Comparison of ENCODE assay signal across 36 mouse cellular contexts in the genomic region with DNA sequence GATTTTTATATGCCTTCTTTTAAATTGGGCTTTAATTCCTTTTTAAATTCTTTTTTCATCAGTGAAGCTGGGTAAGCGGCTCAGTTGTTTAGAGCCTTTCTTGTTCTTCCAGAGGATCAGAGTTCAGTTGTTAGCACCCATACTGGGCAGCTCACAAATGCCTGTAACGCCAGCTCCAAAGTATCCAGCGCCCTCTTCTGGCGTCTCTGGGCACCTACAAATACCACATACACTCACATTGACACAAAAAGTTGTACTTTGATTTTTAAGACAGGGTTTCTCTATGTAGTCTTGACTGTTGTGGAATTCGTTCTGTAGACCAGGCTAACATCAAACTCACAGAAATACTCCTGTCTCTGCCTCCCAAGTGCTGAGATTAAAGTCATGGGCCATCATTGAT.
DNase-seq lines count a peak whose midpoint lies in the region; ATAC-seq and TF ChIP-seq lines count a peak whose summit lies in the region.
"Had no signal": no experiment of that assay in that cellular context is flagged by ENCODE, and none has a peak within 500 bp of the region (broad histone marks: within the 10 kb centered on the region; RNA-seq: fewer than 3 reads in every experiment).

No protein-coding gene starts in this region.

- no peak for DNase-seq in layer of hippocampus, adult 2 months (ENCODE audit: low spot score in 2 of 2)
- no peak for DNase-seq in layer of hippocampus, adult 9-10 months (ENCODE audit: low spot score)
- DNase-seq in A20 (ENCODE audit: low read depth, low spot score) (peak; percentile 2), R1 (ENCODE audit: low read depth, low spot score) (peak; percentile 45)
- DNase-seq in heart, adult 8-10 months (ENCODE audit: low spot score): no peak
- DNase-seq: adrenal gland, postnatal 36 days; cerebellum, adult 9-10 months; embryo, embryonic 11 days; gastrocnemius, adult 2 months; gastrocnemius, postnatal 36 days; heart, adult 18-20 months; heart, postnatal 10 days; kidney, adult 8-10 months; kidney, postnatal 4 days; layer of hippocampus, adult 9-11 months; lung, adult 2 months; lung, postnatal 10 days; right cerebral cortex, adult 18-20 months; spleen, adult 18-20 months; thymus, adult 18-20 months; thymus, postnatal 25 days had no signal

- ATAC-seq in CD4-positive, CD25-positive, alpha-beta regulatory T cell, adult 4 months: no peak
- ATAC-seq: forebrain, embryonic 14.5 days; liver, embryonic 12.5 days; midbrain, embryonic 16.5 days had no signal

- peak; percentile 45 for TF ChIP-seq CTCF in layer of hippocampus, adult 2 months (conservative IDR thresholded peaks at IDR 0.05)
- peak; percentile 58 for TF ChIP-seq CTCF in E14TG2a.4 (conservative IDR thresholded peaks at IDR 0.05; ENCODE audit: low read length)

- no peaks in the 10 kb centered on the region for H3K9me3 ChIP-seq in E14TG2a.4 (ENCODE audit: low read length)
- H3K9me3 ChIP-seq: embryonic facial prominence, embryonic 12.5 days; G1E; heart, embryonic 13.5 days; hindbrain, embryonic 15.5 days; limb, embryonic 12.5 days; liver, embryonic 12.5 days; midbrain, embryonic 10.5 days; neural tube, embryonic 12.5 days had no signal

- no peak overlapping the region for H3K27ac ChIP-seq in layer of hippocampus, adult 2 months
- H3K27ac ChIP-seq: embryonic facial prominence, embryonic 12.5 days; gastrocnemius, adult 2 months; heart, embryonic 13.5 days; hindbrain, embryonic 15.5 days; kidney, postnatal 0 days; limb, embryonic 12.5 days; liver, embryonic 12.5 days; midbrain, embryonic 10.5 days; neural tube, embryonic 12.5 days; stomach, postnatal 0 days had no signal

- no peaks in the 10 kb centered on the region for H3K27me3 ChIP-seq in E14TG2a.4 (ENCODE audit: insufficient read depth, low read length)
- H3K27me3 ChIP-seq: embryonic facial prominence, embryonic 12.5 days; heart, embryonic 13.5 days; hindbrain, embryonic 15.5 days; limb, embryonic 12.5 days; liver, embryonic 12.5 days; neural tube, embryonic 12.5 days had no signal

- H3K4me3 ChIP-seq in layer of hippocampus, adult 2 months: no peak overlapping the region
- no peak overlapping the region for H3K4me3 ChIP-seq in E14TG2a.4 (replicated peaks; ENCODE audit: low read length)
- H3K4me3 ChIP-seq: embryonic facial prominence, embryonic 12.5 days; gastrocnemius, adult 2 months; heart, embryonic 13.5 days; hindbrain, embryonic 15.5 days; limb, embryonic 12.5 days; liver, embryonic 12.5 days; midbrain, embryonic 10.5 days; myocyte; neural tube, embryonic 12.5 days had no signal

- no peaks in the 10 kb centered on the region for H3K36me3 ChIP-seq in E14TG2a.4 (ENCODE audit: insufficient read depth, low read length)
- H3K36me3 ChIP-seq: embryonic facial prominence, embryonic 12.5 days; G1E; heart, embryonic 13.5 days; hindbrain, embryonic 15.5 days; limb, embryonic 12.5 days; liver, embryonic 12.5 days; midbrain, embryonic 10.5 days; neural tube, embryonic 12.5 days had no signal

- no peaks in the 10 kb centered on the region for H3K4me1 ChIP-seq in E14TG2a.4 (replicated peaks; ENCODE audit: low read depth, low read length)
- H3K4me1 ChIP-seq: embryonic facial prominence, embryonic 12.5 days; heart, embryonic 13.5 days; hindbrain, embryonic 15.5 days; limb, embryonic 12.5 days; liver, embryonic 12.5 days; midbrain, embryonic 10.5 days; neural tube, embryonic 12.5 days had no signal

Comparison
In these comparisons a context has a peak if more than half of its experiments do, and no peak if none do; other contexts are left out.
1. DNase-seq: peak in A20 (single experiment) and R1 (single experiment); none in layer of hippocampus, adult 2 months (0 of 2), layer of hippocampus, adult 9-10 months (single experiment) and heart, adult 8-10 months (single experiment).